Mouse (Mus musculus) MEL (cell line): ENCODE results near the gene Cib4. TPM values are rescaled to one million over a fixed set of nuclear protein-coding genes. Genes with fewer than 3 reads are reported as not detected.

Source experiments
- DNase-seq: peaks from one replicate; pipeline ENCODE4 v3.0.0; 2011; ENCODE audit warnings: low read depth, low spot score
- H3K27ac ChIP-seq: 2 replicates; pipeline ENCODE4 v1.5.1; 2012; ENCODE audit warnings: low read depth, mild to moderate bottlenecking, control low read depth, low read length, moderate library complexity; ENCODE audit not compliant: control insufficient read depth
- H3K27me3 ChIP-seq, 2 experiments: fragments of 150-350 bp in 1 of 2; sonication (generic) in 1 of 2; 2 replicates each; pipeline ENCODE4 v1.6.1; 2012; ENCODE audit warnings: low read length in 2 of 2, mild to moderate bottlenecking in 2 of 2, improper control_type of control experiment in 1 of 2, moderate library complexity in 1 of 2; ENCODE audit not compliant: insufficient read depth in 2 of 2, control insufficient read depth in 1 of 2
- H3K36me3 ChIP-seq, 2 experiments: 2 replicates each; pipeline ENCODE4 v1.6.1; 2012 to 2014; ENCODE audit warnings: low read length in 2 of 2, improper control_type of control experiment in 1 of 2, inconsistent platforms in 1 of 2, mild to moderate bottlenecking in 1 of 2; ENCODE audit not compliant: insufficient read depth in 2 of 2, control insufficient read depth in 1 of 2
- H3K4me1 ChIP-seq, 2 experiments: fragments of 150-350 bp in 1 of 2; sonication (generic) in 1 of 2; 2 replicates each; pipeline ENCODE4 v1.6.1; 2012; ENCODE audit warnings: low read length in 2 of 2, improper control_type of control experiment in 1 of 2, mild to moderate bottlenecking in 1 of 2; ENCODE audit not compliant: insufficient read depth in 2 of 2, control insufficient read depth in 1 of 2
- H3K4me3 ChIP-seq, 2 experiments: fragments of 150-350 bp in 1 of 2; sonication (generic) in 1 of 2; 2 replicates each; pipeline ENCODE4 v1.5.1; 2012; ENCODE audit warnings: low read depth in 2 of 2, low read length in 2 of 2, mild to moderate bottlenecking in 2 of 2, moderate library complexity in 2 of 2, control low read depth in 1 of 2, improper control_type of control experiment in 1 of 2; ENCODE audit not compliant: control insufficient read depth in 1 of 2, insufficient read depth in 1 of 2
- H3K79me2 ChIP-seq: 2 replicates; pipeline ENCODE4 v1.6.1; 2012; ENCODE audit warnings: mild to moderate bottlenecking, low read length, moderate library complexity; ENCODE audit not compliant: control insufficient read depth, poor library complexity, insufficient read depth
- H3K9ac ChIP-seq: 2 replicates; pipeline ENCODE4 v1.6.1; 2012; ENCODE audit warnings: low read depth, mild to moderate bottlenecking, control low read depth, low read length, moderate library complexity; ENCODE audit not compliant: control insufficient read depth, poor library complexity, severe bottlenecking
- H3K9me3 ChIP-seq: fragments of 150-350 bp; sonication (generic); replicated peaks from 2 replicates; pipeline ENCODE4 v1.6.1; 2012; ENCODE audit warnings: mild to moderate bottlenecking, low read length, improper control_type of control experiment, moderate library complexity; ENCODE audit not compliant: insufficient read depth
- BHLHE40 ChIP-seq: IDR thresholded peaks from 2 replicates; pipeline ENCODE4 v1.6.1; 2012; ENCODE audit warnings: low read depth, mild to moderate bottlenecking, inconsistent platforms, low read length, improper control_type of control experiment, borderline replicate concordance
- CHD2 ChIP-seq: IDR thresholded peaks from 2 replicates; pipeline ENCODE4 v1.6.1; 2011; ENCODE audit warnings: low read length, improper control_type of control experiment
- CTCF ChIP-seq, 3 experiments: IDR thresholded peaks in 2 of 3; conservative IDR thresholded peaks in 1 of 3; 2 replicates each; pipeline ENCODE4 v1.5.1; 2011 to 2012; ENCODE audit warnings: low read length in 3 of 3, low read depth in 2 of 3, mild to moderate bottlenecking in 2 of 3, improper control_type of control experiment in 1 of 3, inconsistent platforms in 1 of 3, mixed read lengths in 1 of 3, moderate library complexity in 1 of 3; ENCODE audit not compliant: control insufficient read depth in 1 of 3, insufficient read depth in 1 of 3, poor library complexity in 1 of 3, severe bottlenecking in 1 of 3
- E2F4 ChIP-seq: IDR thresholded peaks from 2 replicates; pipeline ENCODE4 v1.6.1; 2011; ENCODE audit warnings: low read depth, low read length, improper control_type of control experiment, borderline replicate concordance
- ELF1 ChIP-seq: IDR thresholded peaks from 2 replicates; pipeline ENCODE4 v1.6.1; 2014; ENCODE audit warnings: low read depth, mild to moderate bottlenecking, inconsistent platforms, low read length, improper control_type of control experiment, moderate library complexity
- GABPA ChIP-seq: IDR thresholded peaks from 2 replicates; pipeline ENCODE4 v1.6.1; 2012; ENCODE audit warnings: low read depth, mild to moderate bottlenecking, inconsistent platforms, low read length, improper control_type of control experiment, moderate library complexity
- GATA1 ChIP-seq: IDR thresholded peaks from 2 replicates; pipeline ENCODE4 v1.6.1; 2011; ENCODE audit warnings: low read depth, low read length, improper control_type of control experiment
- HCFC1 ChIP-seq: IDR thresholded peaks from 2 replicates; pipeline ENCODE4 v1.6.1; 2012; ENCODE audit warnings: low read depth, mild to moderate bottlenecking, inconsistent platforms, low read length, improper control_type of control experiment, moderate library complexity
- JUND ChIP-seq: IDR thresholded peaks from 2 replicates; pipeline ENCODE4 v1.6.1; 2011; ENCODE audit warnings: low read depth, mild to moderate bottlenecking, improper control_type of control experiment, low read length
- KAT2A ChIP-seq: conservative IDR thresholded peaks from 2 replicates; pipeline ENCODE4 v1.6.1; 2012; ENCODE audit warnings: low read depth, low read length, improper control_type of control experiment, inconsistent platforms
- MAX ChIP-seq: IDR thresholded peaks from 2 replicates; pipeline ENCODE4 v1.6.1; 2011; ENCODE audit warnings: low read length, improper control_type of control experiment
- MAZ ChIP-seq: IDR thresholded peaks from 2 replicates; pipeline ENCODE4 v1.6.1; 2012; ENCODE audit warnings: low read depth, mild to moderate bottlenecking, inconsistent platforms, low read length, improper control_type of control experiment
- MYC ChIP-seq: IDR thresholded peaks from 2 replicates; pipeline ENCODE4 v1.6.1; 2011; ENCODE audit warnings: low read depth, mild to moderate bottlenecking, low read length, improper control_type of control experiment, moderate library complexity
- NRF1 ChIP-seq: IDR thresholded peaks from 2 replicates; pipeline ENCODE4 v1.6.1; 2014; ENCODE audit warnings: low read depth, mild to moderate bottlenecking, inconsistent platforms, low read length, improper control_type of control experiment, moderate library complexity; ENCODE audit not compliant: poor library complexity, insufficient read depth, severe bottlenecking
- POLR2A ChIP-seq, 2 experiments: IDR thresholded peaks; 2 replicates each; pipeline ENCODE4 v1.6.1; 2011 to 2012; ENCODE audit warnings: low read length in 2 of 2, mild to moderate bottlenecking in 2 of 2, control low read depth in 1 of 2, improper control_type of control experiment in 1 of 2, low read depth in 1 of 2, moderate library complexity in 1 of 2; ENCODE audit not compliant: control insufficient read depth in 1 of 2, insufficient read depth in 1 of 2, poor library complexity in 1 of 2
- POLR2AphosphoS2 ChIP-seq: IDR thresholded peaks from 2 replicates; pipeline ENCODE4 v1.6.1; 2011; ENCODE audit warnings: low read length, improper control_type of control experiment
- POLR2AphosphoS5 ChIP-seq: IDR thresholded peaks from 2 replicates; pipeline ENCODE4 v1.6.1; 2012; ENCODE audit warnings: low read depth, borderline replicate concordance, mild to moderate bottlenecking, inconsistent platforms, low read length, moderate library complexity, mixed read lengths
- SMC3 ChIP-seq: IDR thresholded peaks from 2 replicates; pipeline ENCODE4 v1.6.1; 2011; ENCODE audit warnings: low read depth, low read length, improper control_type of control experiment
- TCF12 ChIP-seq: IDR thresholded peaks from 2 replicates; pipeline ENCODE4 v1.6.1; 2014; ENCODE audit warnings: low read depth, mild to moderate bottlenecking, inconsistent platforms, low read length, improper control_type of control experiment, moderate library complexity
- polyA plus RNA-seq, 2 experiments: library from polyadenylated mRNA; stranded (reverse) in 1 of 2; unstranded in 1 of 2; fragments of >175 nt in 1 of 2; fragments of >200 nt in 1 of 2; gene quantifications; 2 replicates each; pipeline versions ENCODE4 v1.2.1 to v1.2.4; 2012; ENCODE audit warnings: low replicate concordance in 2 of 2, low read depth in 1 of 2; ENCODE audit not compliant: insufficient read length in 2 of 2, insufficient read depth in 1 of 2, missing spikeins in 1 of 2
- total RNA-seq: library from RNA; depleted of rRNA; stranded (reverse); fragments of 300-350 nt; gene quantifications from 2 replicates; pipeline ENCODE4 v1.2.3, GENCODE M21; 2012

Gene Cib4
- total and polyA plus RNA-seq, 3 experiments: not detected

- no peak overlapping the region for H3K9ac ChIP-seq
- DNase-seq: no peak
- H3K79me2 ChIP-seq: no peaks in the 10 kb centered on the region
- TF ChIP-seq GATA1: no peak
- TF ChIP-seq GABPA: no peak
- TF ChIP-seq POLR2A (IDR thresholded peaks at IDR 0.05; ENCODE audit: control insufficient read depth in 1 of 2, insufficient read depth in 1 of 2, low read depth in 1 of 2, low read length in 2 of 2, poor library complexity in 1 of 2): no peak
- no peak for TF ChIP-seq MAZ
- no peak for TF ChIP-seq MYC
- H3K27ac ChIP-seq: no peak overlapping the region
- H3K27me3 ChIP-seq: peaks cover 31 to 34% of the 10 kb centered on the region in 2 experiments
- no peaks in the 10 kb centered on the region for H3K36me3 ChIP-seq
- H3K4me1 ChIP-seq: no peaks in the 10 kb centered on the region
- no peak overlapping the region for H3K4me3 ChIP-seq
- no peaks in the 10 kb centered on the region for H3K9me3 ChIP-seq
These were observed 9.3 kb upstream of the Cib4 start for GRCm38 (mm10) chr5:30554981-30555380.

GRCm38 (mm10) chr5:30553936-30554335, 8.3 kb upstream of the Cib4 start:
- Histone ChIP-seq H3K79me2 (no peaks in the 10 kb centered on the region), H3K27ac (no peak overlapping the region), H3K4me3 (no peak overlapping the region), H3K9me3 (no peaks in the 10 kb centered on the region), H3K9ac (no peak overlapping the region), H3K4me1 (no peaks in the 10 kb centered on the region), H3K36me3 (no peaks in the 10 kb centered on the region), H3K27me3 (peaks cover 29 to 32% of the 10 kb centered on the region in 2 experiments)
- TF ChIP-seq GATA1: no peak
- TF ChIP-seq POLR2AphosphoS5: no peak
- no peak for TF ChIP-seq E2F4
- TF ChIP-seq NRF1: no peak
- no peak for TF ChIP-seq TCF12
- TF ChIP-seq MAX: no peak
- DNase-seq: no peak

DNA sequence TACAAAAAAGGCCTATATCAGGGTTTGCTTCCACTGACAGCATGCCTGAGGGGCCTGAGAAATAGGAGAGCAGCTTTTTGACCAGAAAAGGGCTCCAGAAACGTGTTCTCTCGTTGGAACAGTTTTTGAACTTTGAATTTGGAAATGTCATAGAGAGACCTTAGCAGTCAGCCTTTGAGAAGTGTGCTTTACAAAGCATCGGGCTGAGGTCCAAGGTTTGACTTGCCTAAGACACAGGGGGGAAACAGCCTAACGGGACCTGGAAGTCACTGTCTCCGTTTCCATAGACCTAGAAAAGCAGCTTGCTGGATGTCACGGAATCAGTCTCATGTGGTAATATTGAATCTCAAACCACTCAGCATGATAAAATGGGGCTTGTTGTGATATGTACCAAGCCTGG, 6.4 kb upstream of the Cib4 start:
- no peak for TF ChIP-seq SMC3
- TF ChIP-seq ELF1: no peak
- no peak for TF ChIP-seq BHLHE40
- TF ChIP-seq HCFC1: no peak
- no peak for TF ChIP-seq CHD2
- no peak for TF ChIP-seq JUND
- TF ChIP-seq GABPA: no peak
- no peak for TF ChIP-seq POLR2AphosphoS2
- no peak for TF ChIP-seq KAT2A
- TF ChIP-seq CTCF (IDR thresholded peaks at IDR 0.05 in 2 of 3, conservative IDR thresholded peaks at IDR 0.05 in 1 of 3; ENCODE audit: control insufficient read depth in 1 of 3, insufficient read depth in 1 of 3, low read depth in 2 of 3, low read length in 3 of 3, poor library complexity in 1 of 3, severe bottlenecking in 1 of 3): no peak
- Histone ChIP-seq H3K4me1 (no peaks in the 10 kb centered on the region), H3K9ac (no peak overlapping the region), H3K9me3 (no peaks in the 10 kb centered on the region), H3K36me3 (no peaks in the 10 kb centered on the region), H3K27ac (no peak overlapping the region), H3K79me2 (no peaks in the 10 kb centered on the region), H3K27me3 (peaks cover 29 to 43% of the 10 kb centered on the region in 2 experiments), H3K4me3 (no peak overlapping the region)
- DNase-seq: no peak
